Comparison of ENCODE assay signal across 12 mouse cellular contexts in the genomic region with DNA sequence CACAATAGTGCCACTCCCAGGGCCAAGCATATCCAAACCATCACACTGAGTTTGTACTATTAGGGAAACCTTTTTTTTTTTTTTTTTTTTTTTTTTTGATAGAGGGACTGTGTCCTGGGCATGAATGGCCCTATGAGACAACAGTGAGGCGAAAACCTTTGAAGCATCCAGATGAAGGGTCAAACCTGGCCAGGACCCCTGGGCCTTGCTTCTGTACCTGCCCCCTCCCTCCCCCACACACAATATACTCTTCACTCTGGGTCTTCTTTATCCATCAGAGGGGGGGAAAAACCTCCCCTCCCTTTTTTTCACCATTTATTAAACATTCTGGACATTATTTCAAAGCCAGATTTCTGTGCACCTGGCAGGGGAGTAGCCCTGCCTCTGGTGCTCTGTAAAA.
A peak's percentile ranks its signal among the peaks of the same experiment; 100 is the strongest.
DNase-seq lines count a peak whose midpoint lies in the region; ATAC-seq and TF ChIP-seq lines count a peak whose summit lies in the region.
"Had no signal": no experiment of that assay in that cellular context is flagged by ENCODE, and none has a peak within 500 bp of the region (broad histone marks: within the 10 kb centered on the region; RNA-seq: fewer than 3 reads in every experiment).

No protein-coding gene starts in this region.

- no peak overlapping the region for H3K4me3 ChIP-seq in hindbrain, embryonic 10.5 days
- H3K4me3 ChIP-seq in hindbrain, embryonic 16.5 days (ENCODE audit: low read length) = no peak overlapping the region
- H3K4me3 ChIP-seq in forebrain, embryonic 11.5 days (ENCODE audit: low read depth, low read length) = no peak overlapping the region
- H3K4me3 ChIP-seq in hindbrain, embryonic 15.5 days = no peak overlapping the region
- no peak overlapping the region for H3K4me3 ChIP-seq in midbrain, postnatal 0 days (ENCODE audit: low read depth, low read length)
- H3K4me3 ChIP-seq: erythroblast, embryonic 14.5 days had no signal

- WGBS in hindbrain, embryonic 10.5 days = 84% methylated on average over 1 of the region's 1 CpGs
- 65% methylated on average over 1 of the region's 1 CpGs for WGBS in hindbrain, embryonic 16.5 days
- WGBS in forebrain, embryonic 11.5 days = 73% methylated on average over 1 of the region's 1 CpGs
- 74% methylated on average over 1 of the region's 1 CpGs for WGBS in hindbrain, embryonic 15.5 days
- WGBS in midbrain, postnatal 0 days = 83% methylated on average over 1 of the region's 1 CpGs

- H3K27ac ChIP-seq in hindbrain, embryonic 10.5 days = peak overlapping the region; percentile 84
- H3K27ac ChIP-seq in hindbrain, embryonic 16.5 days (ENCODE audit: low read depth, low read length) = no peak overlapping the region
- peak overlapping the region; percentile 68 for H3K27ac ChIP-seq in forebrain, embryonic 11.5 days (ENCODE audit: low read depth, low read length)
- H3K27ac ChIP-seq in hindbrain, embryonic 15.5 days (replicated peaks) = peak overlapping the region; percentile 59; the same call in 1 of the 2 replicates
- H3K27ac ChIP-seq in midbrain, postnatal 0 days (ENCODE audit: low read depth, low read length) = no peak overlapping the region

- no peak for DNase-seq in hindbrain, embryonic 10.5 days (ENCODE audit: low spot score)
- DNase-seq in forebrain, embryonic 11.5 days (ENCODE audit: low spot score) = no peak
- DNase-seq in midbrain, postnatal 0 days (ENCODE audit: low spot score) = no peak
- DNase-seq in left cerebral cortex, adult 8-10 months (ENCODE audit: low spot score in 2 of 2) = no peak
- DNase-seq in embryo, embryonic 11 days = no peak
- no peak for DNase-seq in Muller cell, postnatal 12 days (ENCODE audit: inconsistent ontology term)
- DNase-seq: kidney, adult 8-10 months; left cerebral cortex, postnatal 4 days had no signal

- H3K4me2 ChIP-seq in hindbrain, embryonic 16.5 days (ENCODE audit: low read length) = no peak overlapping the region
- H3K4me2 ChIP-seq in forebrain, embryonic 11.5 days (ENCODE audit: low read depth, low read length, severe bottlenecking) = peak overlapping the region; percentile 26; the same call in 1 of the 2 replicates
- no peak overlapping the region for H3K4me2 ChIP-seq in hindbrain, embryonic 15.5 days
- H3K4me2 ChIP-seq in midbrain, postnatal 0 days (ENCODE audit: low read depth, low read length, poor library complexity, severe bottlenecking) = no peak overlapping the region

- H3K9ac ChIP-seq in hindbrain, embryonic 16.5 days (ENCODE audit: low read depth, low read length) = no peak overlapping the region
- peak overlapping the region; percentile 27; the same call in 1 of the 2 replicates for H3K9ac ChIP-seq in forebrain, embryonic 11.5 days (ENCODE audit: low read length)
- no peak overlapping the region for H3K9ac ChIP-seq in hindbrain, embryonic 15.5 days
- H3K9ac ChIP-seq in midbrain, postnatal 0 days (replicated peaks; ENCODE audit: low read length, poor library complexity, severe bottlenecking) = 0 out of 2 replicates have a peak overlapping the region, but pooled peaks have one; percentile 19

- H3K36me3 ChIP-seq in hindbrain, embryonic 10.5 days = 0 out of 2 replicates have a peak, but pooled peaks cover 2% of the 10 kb centered on the region
- no peaks in the 10 kb centered on the region for H3K36me3 ChIP-seq in hindbrain, embryonic 16.5 days (ENCODE audit: control insufficient read depth, insufficient read depth, low read length)
- no peaks in the 10 kb centered on the region for H3K36me3 ChIP-seq in forebrain, embryonic 11.5 days (ENCODE audit: control insufficient read depth, insufficient read depth, low read length)
- no peaks in the 10 kb centered on the region for H3K36me3 ChIP-seq in hindbrain, embryonic 15.5 days
- no peaks in the 10 kb centered on the region for H3K36me3 ChIP-seq in midbrain, postnatal 0 days (ENCODE audit: insufficient read depth, low read length)

- H3K9me3 ChIP-seq in hindbrain, embryonic 10.5 days = no peaks in the 10 kb centered on the region
- no peaks in the 10 kb centered on the region for H3K9me3 ChIP-seq in hindbrain, embryonic 16.5 days (ENCODE audit: control insufficient read depth, low read length)
- no peaks in the 10 kb centered on the region for H3K9me3 ChIP-seq in forebrain, embryonic 11.5 days (ENCODE audit: control insufficient read depth, low read length)
- H3K9me3 ChIP-seq in hindbrain, embryonic 15.5 days = no peaks in the 10 kb centered on the region
- H3K9me3 ChIP-seq in midbrain, postnatal 0 days (ENCODE audit: low read length) = no peaks in the 10 kb centered on the region

- no peak for TF ChIP-seq CTCF in midbrain, postnatal 0 days (IDR thresholded peaks at IDR 0.05)

- ATAC-seq in hindbrain, embryonic 16.5 days = no peak
- ATAC-seq in forebrain, embryonic 11.5 days (replicated peaks; ENCODE audit: low FRiP score) = peak; percentile 45; the same call in 1 of the 2 replicates
- no peak for ATAC-seq in hindbrain, embryonic 15.5 days (ENCODE audit: low FRiP score, low read depth)
- ATAC-seq in midbrain, postnatal 0 days (ENCODE audit: low FRiP score) = no peak
- ATAC-seq: Patski had no signal

- peaks cover 21% of the 10 kb centered on the region for H3K4me1 ChIP-seq in hindbrain, embryonic 10.5 days (replicated peaks)
- H3K4me1 ChIP-seq in hindbrain, embryonic 16.5 days (ENCODE audit: control insufficient read depth, insufficient read depth, low read depth, low read length) = no peaks in the 10 kb centered on the region
- no peaks in the 10 kb centered on the region; the same call in 1 of the 2 replicates for H3K4me1 ChIP-seq in forebrain, embryonic 11.5 days (replicated peaks; ENCODE audit: control insufficient read depth, insufficient read depth, low read length)
- H3K4me1 ChIP-seq in hindbrain, embryonic 15.5 days (replicated peaks) = peaks cover 9% of the 10 kb centered on the region
- no peaks in the 10 kb centered on the region for H3K4me1 ChIP-seq in midbrain, postnatal 0 days (ENCODE audit: insufficient read depth, low read length)

- H3K27me3 ChIP-seq in hindbrain, embryonic 10.5 days (ENCODE audit: insufficient read depth, poor library complexity, severe bottlenecking) = no peaks in the 10 kb centered on the region
- no peaks in the 10 kb centered on the region for H3K27me3 ChIP-seq in hindbrain, embryonic 16.5 days (replicated peaks; ENCODE audit: control insufficient read depth, insufficient read depth, low read length)
- H3K27me3 ChIP-seq in forebrain, embryonic 11.5 days (ENCODE audit: control insufficient read depth, insufficient read depth, low read length) = no peaks in the 10 kb centered on the region
- no peaks in the 10 kb centered on the region for H3K27me3 ChIP-seq in hindbrain, embryonic 15.5 days
- H3K27me3 ChIP-seq in midbrain, postnatal 0 days (ENCODE audit: insufficient read depth, low read length) = no peaks in the 10 kb centered on the region
- H3K27me3 ChIP-seq: Patski had no signal

Comparison
In these comparisons a context has a peak if more than half of its experiments do, and no peak if none do; other contexts are left out.
1. H3K27ac ChIP-seq: peak in hindbrain, embryonic 10.5 days (single experiment), forebrain, embryonic 11.5 days (single experiment) and hindbrain, embryonic 15.5 days (single experiment); none in hindbrain, embryonic 16.5 days (single experiment) and midbrain, postnatal 0 days (single experiment).
2. H3K9ac ChIP-seq: peak in forebrain, embryonic 11.5 days (single experiment) and midbrain, postnatal 0 days (single experiment); none in hindbrain, embryonic 16.5 days (single experiment) and hindbrain, embryonic 15.5 days (single experiment).